Mouse (Mus musculus) kidney, embryonic 14.5 days (tissue): ENCODE data around the gene Kalrn. TPM values are rescaled to one million over a fixed set of nuclear protein-coding genes. Genes with fewer than 3 reads are reported as not detected.

Experiments
- ATAC-seq: fragments of 200-750 bp; cut with Nextera tagmentation; 2 replicates; pipeline ENCODE4 v1.8.0; 2017; ENCODE audit warnings: moderate number of reproducible peaks, mild to moderate bottlenecking, moderate TSS enrichment, moderate library complexity; ENCODE audit not compliant: low FRiP score, low TSS enrichment
- H3K27ac ChIP-seq: fragments of 300-500 bp; sonication (generic); 2 replicates; pipeline ENCODE4 v1.5.1; 2014; ENCODE audit warnings: low read depth, mild to moderate bottlenecking, low read length, moderate library complexity, mixed read lengths
- H3K27me3 ChIP-seq: fragments of 300-500 bp; sonication (generic); 2 replicates; pipeline ENCODE4 v1.6.1; 2014; ENCODE audit warnings: mild to moderate bottlenecking, low read length; ENCODE audit not compliant: control insufficient read depth, insufficient read depth
- H3K36me3 ChIP-seq: fragments of 300-500 bp; sonication (generic); 2 replicates; pipeline ENCODE4 v1.6.1; 2014; ENCODE audit warnings: low read length, mixed read lengths; ENCODE audit not compliant: control insufficient read depth, insufficient read depth
- H3K4me1 ChIP-seq: fragments of 300-500 bp; sonication (generic); 2 replicates; pipeline ENCODE4 v1.6.1; 2014; ENCODE audit warnings: low read length, mixed read lengths; ENCODE audit not compliant: control insufficient read depth, insufficient read depth
- H3K4me2 ChIP-seq: fragments of 300-500 bp; sonication (generic); replicated peaks from 2 replicates; pipeline ENCODE4 v1.6.1; 2014; ENCODE audit warnings: low read depth, mild to moderate bottlenecking, low read length
- H3K4me3 ChIP-seq: fragments of 300-500 bp; sonication (generic); 2 replicates; pipeline ENCODE4 v1.5.1; 2014; ENCODE audit warnings: mild to moderate bottlenecking, low read length
- H3K9ac ChIP-seq: fragments of 300-500 bp; sonication (generic); 2 replicates; pipeline ENCODE4 v1.6.1; 2014; ENCODE audit warnings: low read depth, mild to moderate bottlenecking, low read length, moderate library complexity
- H3K9me3 ChIP-seq: fragments of 300-500 bp; sonication (generic); 2 replicates; pipeline ENCODE4 v1.6.1; 2016; ENCODE audit warnings: low read length; ENCODE audit not compliant: control insufficient read depth
- WGBS: fragments of 180-500 bp; shearing (Covaris S2); extraction: QIAGEN DNeasy Blood & Tissue Kit; methylation state at CpG from one replicate; pipeline ENCODE4 v1.1.7; 2014; 5-methylcytosine and 5-hydroxymethylcytosine counted together
- polyA plus RNA-seq: library from polyadenylated mRNA; unstranded; fragments of >200 nt; fragmentation: Nextera tagmentation; extraction: Ambion mirVana; gene quantifications from 2 replicates; pipeline ENCODE4 v1.2.1, GENCODE M21; 2014

The Kalrn gene
- polyA plus RNA-seq, 1 experiment from 2014 or later: 16.0 TPM

DNA sequence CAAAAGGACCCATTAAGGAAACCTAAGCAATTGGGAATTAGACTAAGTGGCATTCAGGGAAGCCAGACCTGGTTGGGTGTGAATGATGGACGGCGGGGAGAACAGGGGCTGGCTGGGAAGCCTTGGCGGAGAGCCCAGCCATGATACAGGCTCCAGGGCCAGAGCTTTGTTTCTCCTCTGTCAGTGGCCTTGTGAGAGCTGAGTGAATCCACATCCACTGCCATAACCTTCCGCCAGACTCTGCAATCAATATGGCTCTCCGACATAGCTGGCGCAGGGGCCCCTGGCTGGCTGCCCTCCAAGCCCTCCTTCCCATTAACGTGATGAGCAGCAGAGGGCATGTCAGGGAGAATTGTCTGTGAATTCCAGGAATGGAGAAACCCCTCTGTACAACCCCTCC is 117.0 kb downstream of the Kalrn start:
- H3K27me3 ChIP-seq: no peaks in the 10 kb centered on the region
- no peaks in the 10 kb centered on the region for H3K36me3 ChIP-seq
- no peak overlapping the region for H3K9ac ChIP-seq
- H3K4me1 ChIP-seq: peaks cover 14% of the 10 kb centered on the region
- no peak overlapping the region for H3K4me3 ChIP-seq
- 43% methylated on average over 7 of the region's 7 CpGs for WGBS
- ATAC-seq: peak; percentile 49; the same call in 1 of the 2 replicates
- H3K27ac ChIP-seq: no peak overlapping the region
- H3K9me3 ChIP-seq: no peaks in the 10 kb centered on the region
- H3K4me2 ChIP-seq: no peak overlapping the region

DNA sequence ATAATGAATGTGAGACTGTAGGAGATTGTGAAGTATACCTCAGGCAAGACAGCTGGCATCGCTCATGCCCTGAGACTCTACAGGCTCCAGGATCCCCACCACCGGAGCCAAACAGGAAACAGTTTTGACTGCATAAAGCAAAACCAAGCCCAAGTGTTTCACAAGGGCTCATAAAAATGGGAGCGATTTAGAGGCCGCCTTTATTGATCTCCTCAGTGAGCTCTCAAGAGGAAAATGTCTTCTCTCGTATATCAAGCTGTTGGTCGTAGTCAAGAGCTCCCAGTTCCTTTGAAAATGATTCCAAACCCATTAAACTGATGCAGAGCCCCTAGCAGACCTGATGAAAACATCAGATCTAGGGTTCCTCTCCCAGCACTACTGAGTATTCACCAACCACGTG is 127.7 kb downstream of the Kalrn start:
- Histone ChIP-seq H3K27ac (peak overlapping the region; percentile 26; the same call in 1 of the 2 replicates), H3K9ac (no peak overlapping the region), H3K4me3 (no peak overlapping the region), H3K36me3 (no peaks in the 10 kb centered on the region), H3K9me3 (no peaks in the 10 kb centered on the region), H3K27me3 (no peaks in the 10 kb centered on the region), H3K4me1 (peaks cover 29% of the 10 kb centered on the region; the same call in 1 of the 2 replicates), H3K4me2 (no peak overlapping the region)
- WGBS: 25% methylated on average over 7 of the region's 7 CpGs
- peak; percentile 61; the same call in 1 of the 2 replicates for ATAC-seq

DNA sequence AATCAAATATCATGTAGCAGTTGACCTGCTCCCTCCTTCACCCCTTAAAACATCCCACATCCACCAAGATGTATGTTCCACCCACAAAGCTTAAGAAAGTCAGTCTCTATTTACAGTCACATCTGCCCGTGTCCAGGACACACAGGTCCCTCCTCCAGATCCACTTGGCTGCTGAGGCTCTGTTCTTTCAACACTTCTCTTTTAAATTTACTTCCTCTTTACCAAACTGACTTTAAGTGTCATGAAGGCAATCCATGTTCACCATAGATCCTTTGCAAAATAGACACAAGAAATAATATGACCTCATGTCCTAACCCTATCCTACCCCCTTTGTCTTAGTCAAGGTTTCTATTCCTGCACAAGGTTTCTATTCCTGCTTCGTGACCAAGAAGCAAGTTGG is 131.6 kb downstream of the Kalrn start:
- 56% methylated on average over 2 of the region's 2 CpGs for WGBS

GRCm38 (mm10) chr16:34440994-34441414 is 132.3 kb downstream of the Kalrn start:
- Histone ChIP-seq H3K4me1 (peaks cover 27% of the 10 kb centered on the region), H3K4me3 (no peak overlapping the region), H3K9ac (no peak overlapping the region), H3K27ac (peak overlapping the region; percentile 53), H3K27me3 (no peaks in the 10 kb centered on the region), H3K9me3 (no peaks in the 10 kb centered on the region), H3K4me2 (no peak overlapping the region), H3K36me3 (no peaks in the 10 kb centered on the region)
- peak; percentile 90 for ATAC-seq
- 27% methylated on average over 4 of the region's 4 CpGs for WGBS

More for the DNA sequence above, 131.6 kb downstream of the Kalrn start:
- no peak for ATAC-seq
- peak overlapping the region; percentile 53; the same call in 1 of the 2 replicates for H3K27ac ChIP-seq
- H3K4me1 ChIP-seq: peaks cover 34% of the 10 kb centered on the region
- no peaks in the 10 kb centered on the region for H3K9me3 ChIP-seq
- H3K4me3 ChIP-seq: no peak overlapping the region
- H3K27me3 ChIP-seq: no peaks in the 10 kb centered on the region
- no peak overlapping the region for H3K9ac ChIP-seq
- no peak overlapping the region for H3K4me2 ChIP-seq
- no peaks in the 10 kb centered on the region for H3K36me3 ChIP-seq

GRCm38 (mm10) chr16:34440019-34440615 is 133.2 kb downstream of the Kalrn start:
- no peak overlapping the region for H3K4me2 ChIP-seq
- H3K4me1 ChIP-seq: peaks cover 21% of the 10 kb centered on the region
- no peaks in the 10 kb centered on the region for H3K36me3 ChIP-seq
- H3K27ac ChIP-seq: peak overlapping the region; percentile 53; the same call in 1 of the 2 replicates
- H3K27me3 ChIP-seq: no peaks in the 10 kb centered on the region
- 88% methylated on average over 8 of the region's 8 CpGs for WGBS
- ATAC-seq: no peak
- no peak overlapping the region for H3K9ac ChIP-seq
- no peak overlapping the region for H3K4me3 ChIP-seq
- H3K9me3 ChIP-seq: no peaks in the 10 kb centered on the region

DNA sequence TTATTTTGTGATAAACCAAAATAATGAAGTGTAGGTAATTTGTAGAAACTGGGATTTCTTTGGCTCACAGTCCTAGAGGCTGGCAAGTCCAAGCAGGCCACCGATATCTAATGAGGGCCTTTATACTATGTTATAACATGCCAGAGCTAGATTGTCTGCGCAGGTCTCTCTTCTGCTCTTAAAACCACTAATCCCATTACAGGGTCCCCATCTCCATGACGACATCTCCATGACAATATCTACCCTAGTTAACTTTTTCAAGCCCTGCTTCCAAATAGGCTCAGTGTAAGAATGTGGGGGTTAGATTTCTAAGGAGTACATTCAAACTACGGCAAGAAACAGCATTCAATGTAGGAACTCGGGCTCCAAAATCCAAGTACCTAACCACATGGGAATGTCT is 143.2 kb downstream of the Kalrn start:
- WGBS: 87% methylated on average over 5 of the region's 5 CpGs
- Histone ChIP-seq H3K4me3 (no peak overlapping the region), H3K9me3 (no peaks in the 10 kb centered on the region), H3K4me1 (no peaks in the 10 kb centered on the region), H3K27me3 (no peaks in the 10 kb centered on the region), H3K27ac (no peak overlapping the region), H3K36me3 (no peaks in the 10 kb centered on the region), H3K4me2 (no peak overlapping the region), H3K9ac (no peak overlapping the region)
- ATAC-seq: no peak

- H3K4me2 ChIP-seq: no peak overlapping the region
- ATAC-seq: no peak
- H3K27ac ChIP-seq: no peak overlapping the region
- H3K27me3 ChIP-seq: no peaks in the 10 kb centered on the region
- no peak overlapping the region for H3K9ac ChIP-seq
- H3K4me3 ChIP-seq: no peak overlapping the region
- H3K36me3 ChIP-seq: no peaks in the 10 kb centered on the region
- no peaks in the 10 kb centered on the region for H3K9me3 ChIP-seq
- no peaks in the 10 kb centered on the region for H3K4me1 ChIP-seq
- 45% methylated on average over 5 of the region's 5 CpGs for WGBS
Measured at GRCm38 (mm10) chr16:34427654-34428053, 145.7 kb downstream of the Kalrn start.

DNA sequence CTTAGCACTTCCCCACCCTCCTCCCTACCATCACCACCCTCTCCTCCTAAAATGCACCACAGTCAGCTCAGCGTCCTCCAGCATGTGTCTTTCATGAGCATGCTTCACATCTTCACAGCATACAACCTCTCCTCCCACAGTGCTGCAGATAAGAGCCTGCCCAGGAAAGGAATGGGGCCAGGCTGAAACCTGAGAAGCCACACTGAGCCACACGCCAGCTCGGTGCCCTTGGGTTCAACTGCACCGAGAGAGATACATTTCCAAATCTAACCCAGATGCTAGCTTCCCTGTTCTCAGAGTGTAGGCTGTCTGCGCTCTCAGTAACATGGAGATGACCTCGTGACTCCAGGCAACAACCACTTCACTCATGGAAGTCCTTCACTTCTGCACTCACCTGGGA is 151.9 kb downstream of the Kalrn start:
- Histone ChIP-seq H3K4me3 (no peak overlapping the region), H3K36me3 (no peaks in the 10 kb centered on the region), H3K27me3 (no peaks in the 10 kb centered on the region), H3K4me2 (no peak overlapping the region), H3K9ac (no peak overlapping the region), H3K4me1 (peaks cover 16% of the 10 kb centered on the region), H3K27ac (no peak overlapping the region), H3K9me3 (no peaks in the 10 kb centered on the region)
- 15% methylated on average over 6 of the region's 6 CpGs for WGBS
- peak; percentile 83 for ATAC-seq

GRCm38 (mm10) chr16:34417966-34418365 is 155.4 kb downstream of the Kalrn start:
- no peak overlapping the region for H3K27ac ChIP-seq
- H3K4me3 ChIP-seq: no peak overlapping the region
- no peak overlapping the region for H3K9ac ChIP-seq
- H3K36me3 ChIP-seq: no peaks in the 10 kb centered on the region
- peaks cover 37% of the 10 kb centered on the region for H3K4me1 ChIP-seq
- no peak for ATAC-seq
- no peaks in the 10 kb centered on the region for H3K9me3 ChIP-seq
- 68% methylated on average over 3 of the region's 3 CpGs for WGBS
- H3K27me3 ChIP-seq: no peaks in the 10 kb centered on the region
- H3K4me2 ChIP-seq: no peak overlapping the region
